Mouse (Mus musculus) MEL (cell line): Measurements from ENCODE around the gene Tbc1d21.

Source experiments
- CTCF ChIP-seq, 3 experiments: IDR thresholded peaks in 2 of 3; conservative IDR thresholded peaks in 1 of 3; 2 replicates each; pipeline ENCODE4 v1.5.1; 2011 to 2012; ENCODE audit warnings: low read length in 3 of 3, low read depth in 2 of 3, mild to moderate bottlenecking in 2 of 3, improper control_type of control experiment in 1 of 3, inconsistent platforms in 1 of 3, mixed read lengths in 1 of 3, moderate library complexity in 1 of 3; ENCODE audit not compliant: control insufficient read depth in 1 of 3, insufficient read depth in 1 of 3, poor library complexity in 1 of 3, severe bottlenecking in 1 of 3
- E2F4 ChIP-seq: IDR thresholded peaks from 2 replicates; pipeline ENCODE4 v1.6.1; 2011; ENCODE audit warnings: low read depth, low read length, improper control_type of control experiment, borderline replicate concordance
- EP300 ChIP-seq, 2 experiments: IDR thresholded peaks; 2 replicates each; pipeline ENCODE4 v1.6.1; 2011; ENCODE audit warnings: improper control_type of control experiment in 2 of 2, low read length in 2 of 2, low read depth in 1 of 2, mild to moderate bottlenecking in 1 of 2
- GATA1 ChIP-seq: IDR thresholded peaks from 2 replicates; pipeline ENCODE4 v1.6.1; 2011; ENCODE audit warnings: low read depth, low read length, improper control_type of control experiment
- HCFC1 ChIP-seq: IDR thresholded peaks from 2 replicates; pipeline ENCODE4 v1.6.1; 2012; ENCODE audit warnings: low read depth, mild to moderate bottlenecking, inconsistent platforms, low read length, improper control_type of control experiment, moderate library complexity
- MAFK ChIP-seq: IDR thresholded peaks from 2 replicates; pipeline ENCODE4 v1.6.1; 2011; ENCODE audit warnings: low read depth, mild to moderate bottlenecking, low read length, improper control_type of control experiment, borderline replicate concordance
- MAX ChIP-seq: IDR thresholded peaks from 2 replicates; pipeline ENCODE4 v1.6.1; 2011; ENCODE audit warnings: low read length, improper control_type of control experiment
- MXI1 ChIP-seq: IDR thresholded peaks from 2 replicates; pipeline ENCODE4 v1.6.1; 2011; ENCODE audit warnings: mild to moderate bottlenecking, low read depth, low read length, improper control_type of control experiment
- MYC ChIP-seq: IDR thresholded peaks from 2 replicates; pipeline ENCODE4 v1.6.1; 2011; ENCODE audit warnings: low read depth, mild to moderate bottlenecking, low read length, improper control_type of control experiment, moderate library complexity
- NELFE ChIP-seq: IDR thresholded peaks from 2 replicates; pipeline ENCODE4 v1.6.1; 2011; ENCODE audit warnings: low read depth, low read length, improper control_type of control experiment
- POLR2A ChIP-seq, 2 experiments: IDR thresholded peaks; 2 replicates each; pipeline ENCODE4 v1.6.1; 2011 to 2012; ENCODE audit warnings: low read length in 2 of 2, mild to moderate bottlenecking in 2 of 2, control low read depth in 1 of 2, improper control_type of control experiment in 1 of 2, low read depth in 1 of 2, moderate library complexity in 1 of 2; ENCODE audit not compliant: control insufficient read depth in 1 of 2, insufficient read depth in 1 of 2, poor library complexity in 1 of 2
- POLR2AphosphoS2 ChIP-seq: IDR thresholded peaks from 2 replicates; pipeline ENCODE4 v1.6.1; 2011; ENCODE audit warnings: low read length, improper control_type of control experiment
- ZNF384 ChIP-seq: IDR thresholded peaks from 2 replicates; pipeline ENCODE4 v1.6.1; 2012; ENCODE audit warnings: low read depth, mild to moderate bottlenecking, inconsistent platforms, low read length, improper control_type of control experiment

DNA sequence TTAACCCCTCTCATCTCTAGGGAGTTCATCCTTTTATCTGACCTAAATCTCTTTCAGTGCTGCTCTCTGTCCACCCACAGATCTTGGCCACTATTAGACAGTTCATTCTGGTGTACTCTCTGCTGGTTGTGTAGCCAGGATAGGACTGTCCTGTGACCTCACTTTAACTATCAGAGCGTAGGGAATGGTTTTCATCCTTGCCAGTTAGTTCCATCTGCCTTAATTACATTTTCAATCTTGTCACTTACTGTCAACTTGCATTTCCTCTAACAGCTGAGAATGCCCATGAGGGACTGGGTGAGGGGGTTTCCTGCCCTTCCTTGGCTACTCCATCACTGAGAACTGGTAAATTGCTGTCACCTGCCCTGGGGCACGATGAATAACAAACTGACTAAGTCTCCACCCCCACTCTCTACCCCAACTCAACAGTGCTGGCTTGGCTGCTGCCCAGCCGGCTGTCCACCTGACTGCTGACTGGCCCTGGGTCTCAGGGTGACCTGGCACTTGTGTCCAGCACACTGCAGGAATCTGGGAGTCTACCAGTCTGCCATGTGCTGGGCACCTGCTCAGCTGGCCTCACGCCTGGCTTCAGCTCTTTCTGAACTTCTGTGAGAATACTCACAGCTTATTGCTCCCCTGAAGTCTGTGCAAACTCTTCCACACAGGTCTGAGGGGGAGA lies 39.9 kb upstream of the Tbc1d21 start:
- TF ChIP-seq E2F4 = no peak
- TF ChIP-seq MAX = no peak
- TF ChIP-seq MYC = no peak
- TF ChIP-seq HCFC1 = no peak
- no peak for TF ChIP-seq CTCF (IDR thresholded peaks at IDR 0.05 in 2 of 3, conservative IDR thresholded peaks at IDR 0.05 in 1 of 3; ENCODE audit: control insufficient read depth in 1 of 3, insufficient read depth in 1 of 3, low read depth in 2 of 3, low read length in 3 of 3, poor library complexity in 1 of 3, severe bottlenecking in 1 of 3)
- no peak for TF ChIP-seq MAFK
- TF ChIP-seq EP300 (IDR thresholded peaks at IDR 0.05; ENCODE audit: low read depth in 1 of 2, low read length in 2 of 2) = no peak
- no peak for TF ChIP-seq NELFE
- TF ChIP-seq POLR2A (IDR thresholded peaks at IDR 0.05; ENCODE audit: control insufficient read depth in 1 of 2, insufficient read depth in 1 of 2, low read depth in 1 of 2, low read length in 2 of 2, poor library complexity in 1 of 2) = no peak
- no peak for TF ChIP-seq GATA1
- no peak for TF ChIP-seq MXI1
- TF ChIP-seq ZNF384 = no peak
- no peak for TF ChIP-seq POLR2AphosphoS2
